Mouse (Mus musculus): ENCODE results near the gene Cmtm8.

- TF ChIP-seq CTCF (IDR thresholded peaks at IDR 0.05; ENCODE audit: borderline replicate concordance, control insufficient read depth, extremely low read depth, insufficient read depth, low read length, poor library complexity) (no peak), POLR2A (IDR thresholded peaks at IDR 0.05; ENCODE audit: control insufficient read depth, extremely low read depth, insufficient read depth, low read length, poor library complexity) (no peak)
These were observed 38.0 kb upstream of the Cmtm8 start for GRCm38 (mm10) chr9:114881977-114882376.

Measured in thymus, adult 2 months (tissue).